Mouse (Mus musculus) embryonic fibroblast, embryonic 13.5 days (primary cell): Measurements from ENCODE around the gene Alkbh8. TPM values are rescaled to one million over a fixed set of nuclear protein-coding genes. Genes with fewer than 3 reads are reported as not detected.
A peak's percentile ranks its signal among the peaks of the same experiment; 100 is the strongest.
"Not testable (repeated sequence)": the region's sequence is repeated elsewhere in the genome, so short reads cannot be mapped to it uniquely, and the experiment has no call there.

Experiments used
- H3K27ac ChIP-seq: 2 replicates; pipeline ENCODE4 v1.5.1; 2012; ENCODE audit warnings: low read length, control low read depth, inconsistent platforms; ENCODE audit not compliant: insufficient read depth
- H3K4me1 ChIP-seq: 2 replicates; pipeline ENCODE4 v1.6.1; 2011; ENCODE audit warnings: low read length; ENCODE audit not compliant: control insufficient read depth, insufficient read depth
- H3K4me3 ChIP-seq: 2 replicates; pipeline ENCODE4 v1.5.1; 2011; ENCODE audit warnings: mild to moderate bottlenecking, control low read depth, low read length; ENCODE audit not compliant: insufficient read depth
- CTCF ChIP-seq: IDR thresholded peaks from 2 replicates; pipeline ENCODE4 v1.5.1; 2011; ENCODE audit warnings: mild to moderate bottlenecking, control low read depth, low read length, moderate library complexity, borderline replicate concordance; ENCODE audit not compliant: insufficient read depth
- POLR2A ChIP-seq: IDR thresholded peaks from 2 replicates; pipeline ENCODE4 v1.6.1; 2011; ENCODE audit warnings: low read depth, mild to moderate bottlenecking, control low read depth, low read length, moderate library complexity
- polyA plus RNA-seq: library from polyadenylated mRNA; stranded (reverse); fragments of >200 nt; gene quantifications from 2 replicates; pipeline ENCODE4 v1.2.4, GENCODE M21; 2011; ENCODE audit warnings: low read depth; ENCODE audit not compliant: missing spikeins, insufficient read length

The Alkbh8 gene
- 15.8 and 22.3 TPM in 2 replicates for polyA plus RNA-seq

GRCm38 (mm10) chr9:3334962-3335767 is at the start of gene Alkbh8:
Gene Alkbh8, plus strand, starts transcription at chr9:3335140.
- peak within 1 kb of the TSS; percentile 86 for H3K4me3 ChIP-seq
- H3K4me1 ChIP-seq: no peaks in the 10 kb centered on the region
- TF ChIP-seq CTCF: no peak
- TF ChIP-seq POLR2A: peak; percentile 59; the same call in 1 of the 2 replicates
- peak within 1 kb of the TSS; percentile 23; the same call in 1 of the 2 replicates for H3K27ac ChIP-seq

GRCm38 (mm10) chr9:3309292-3309836 is 25.6 kb upstream of the Alkbh8 start:
- TF ChIP-seq POLR2A (no peak), CTCF (no peak)
- Histone ChIP-seq H3K4me3 (no peak overlapping the region), H3K4me1 (no peaks in the 10 kb centered on the region), H3K27ac (no peak overlapping the region)

- H3K4me3 ChIP-seq: no peak overlapping the region
- no peaks in the 10 kb centered on the region for H3K4me1 ChIP-seq
- no peak for TF ChIP-seq CTCF
- TF ChIP-seq POLR2A: no peak
- no peak overlapping the region for H3K27ac ChIP-seq
These were observed 24.9 kb upstream of the Alkbh8 start for GRCm38 (mm10) chr9:3310016-3310415.

GRCm38 (mm10) chr9:3327342-3328053 is 7.4 kb upstream of the Alkbh8 start:
- not testable (repeated sequence) for H3K27ac ChIP-seq, H3K4me3 ChIP-seq, H3K4me1 ChIP-seq

- Histone ChIP-seq H3K27ac (no peak overlapping the region), H3K4me3 (no peak overlapping the region), H3K4me1 (no peaks in the 10 kb centered on the region)
- no peak for TF ChIP-seq POLR2A
- no peak for TF ChIP-seq CTCF
These were observed 6.8 kb upstream of the Alkbh8 start for GRCm38 (mm10) chr9:3328054-3328595.

- TF ChIP-seq POLR2A (no peak), CTCF (no peak)
- no peak overlapping the region for H3K4me3 ChIP-seq
- no peaks in the 10 kb centered on the region for H3K4me1 ChIP-seq
- H3K27ac ChIP-seq: no peak overlapping the region
These were observed 4.6 kb upstream of the Alkbh8 start for GRCm38 (mm10) chr9:3330319-3330718.

- TF ChIP-seq POLR2A (no peak), CTCF (no peak)
- Histone ChIP-seq H3K4me3 (no peak overlapping the region), H3K27ac (no peak overlapping the region), H3K4me1 (no peaks in the 10 kb centered on the region)
These were observed 4.1 kb upstream of the Alkbh8 start for GRCm38 (mm10) chr9:3330737-3331384.

- Histone ChIP-seq H3K27ac (no peak overlapping the region), H3K4me3 (no peak overlapping the region), H3K4me1 (no peaks in the 10 kb centered on the region)
- TF ChIP-seq POLR2A (no peak), CTCF (no peak)
These were observed 1.7 kb downstream of the Alkbh8 start for GRCm38 (mm10) chr9:3336661-3337060.

- Histone ChIP-seq H3K27ac (no peak overlapping the region), H3K4me1 (no peaks in the 10 kb centered on the region), H3K4me3 (no peak overlapping the region)
- no peak for TF ChIP-seq POLR2A
- no peak for TF ChIP-seq CTCF
These were observed 10.2 kb downstream of the Alkbh8 start for GRCm38 (mm10) chr9:3345136-3345535.
